Mouse (Mus musculus): Measurements from ENCODE around the gene Zfp524. TPM values are rescaled to one million over a fixed set of nuclear protein-coding genes. Genes with fewer than 3 reads are reported as not detected.
"Not testable (repeated sequence)": the region's sequence is repeated elsewhere in the genome, so short reads cannot be mapped to it uniquely, and the experiment has no call there.

Gene Zfp524
- total and polyA plus RNA-seq, 2 experiments from 2014 or later, result 3.5 to 7.3 TPM

DNA sequence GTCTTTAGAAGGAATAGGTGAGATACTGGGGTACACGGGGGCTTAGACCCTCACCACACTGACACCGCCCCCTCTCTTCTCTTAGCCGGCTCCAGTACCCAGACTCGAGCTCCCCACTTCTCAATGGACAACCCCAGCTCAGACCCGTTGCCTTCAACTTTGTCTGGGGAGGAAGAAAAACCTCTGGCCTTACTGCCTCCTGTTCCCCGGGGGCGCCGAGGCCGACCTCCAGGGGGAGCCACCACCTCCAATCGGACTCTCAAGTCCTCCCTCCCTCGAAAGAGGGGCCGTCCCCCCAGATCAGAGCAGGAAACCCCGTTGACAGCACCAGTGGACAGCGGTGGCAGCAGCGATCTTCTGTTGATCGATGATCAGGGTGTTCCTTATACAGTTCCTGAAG is 3.1 kb downstream of the Zfp524 start:
- no peak overlapping the region for H3K27ac ChIP-seq (ENCODE audit: low read depth, low read length)
- TF ChIP-seq CTCF (IDR thresholded peaks at IDR 0.05), result peak; percentile 32; the same call in 1 of the 2 replicates
- ATAC-seq (ENCODE audit: low FRiP score), result no peak
- H3K27me3 ChIP-seq (ENCODE audit: insufficient read depth, low read length), result no peaks in the 10 kb centered on the region
- DNase-seq (ENCODE audit: low spot score), result no peak
- no peak overlapping the region for H3K4me3 ChIP-seq (ENCODE audit: low read depth, low read length)
- H3K4me2 ChIP-seq (ENCODE audit: low read depth, low read length, poor library complexity, severe bottlenecking), result no peak overlapping the region
- WGBS, result 89% methylated on average over 16 of the region's 16 CpGs
- H3K9me3 ChIP-seq (ENCODE audit: low read length), result no peaks in the 10 kb centered on the region
- peaks cover 7% of the 10 kb centered on the region; the same call in 1 of the 2 replicates for H3K4me1 ChIP-seq (ENCODE audit: insufficient read depth, low read length)
- H3K36me3 ChIP-seq (ENCODE audit: insufficient read depth, low read length), result peaks cover 5% of the 10 kb centered on the region
- H3K9ac ChIP-seq (replicated peaks; ENCODE audit: low read length, poor library complexity, severe bottlenecking), result no peak overlapping the region

- WGBS, result 98% methylated on average over 21 of the region's 21 CpGs
- no peak for TF ChIP-seq CTCF (IDR thresholded peaks at IDR 0.05)
- Histone ChIP-seq H3K27me3 (ENCODE audit: insufficient read depth, low read length) (no peaks in the 10 kb centered on the region), H3K36me3 (ENCODE audit: insufficient read depth, low read length) (peaks cover under 1% of the 10 kb centered on the region; the same call in 1 of the 2 replicates), H3K27ac (ENCODE audit: low read depth, low read length) (no peak overlapping the region), H3K9me3 (ENCODE audit: low read length) (no peaks in the 10 kb centered on the region), H3K9ac (replicated peaks; ENCODE audit: low read length, poor library complexity, severe bottlenecking) (no peak overlapping the region), H3K4me3 (ENCODE audit: low read depth, low read length) (no peak overlapping the region), H3K4me1 (ENCODE audit: insufficient read depth, low read length) (peaks cover 7% of the 10 kb centered on the region; the same call in 1 of the 2 replicates), H3K4me2 (ENCODE audit: low read depth, low read length, poor library complexity, severe bottlenecking) (no peak overlapping the region)
- DNase-seq (ENCODE audit: low spot score), result no peak
- ATAC-seq (ENCODE audit: low FRiP score), result no peak
Measured at GRCm38 (mm10) chr7:5017931-5018330, 3.7 kb downstream of the Zfp524 start.

DNA sequence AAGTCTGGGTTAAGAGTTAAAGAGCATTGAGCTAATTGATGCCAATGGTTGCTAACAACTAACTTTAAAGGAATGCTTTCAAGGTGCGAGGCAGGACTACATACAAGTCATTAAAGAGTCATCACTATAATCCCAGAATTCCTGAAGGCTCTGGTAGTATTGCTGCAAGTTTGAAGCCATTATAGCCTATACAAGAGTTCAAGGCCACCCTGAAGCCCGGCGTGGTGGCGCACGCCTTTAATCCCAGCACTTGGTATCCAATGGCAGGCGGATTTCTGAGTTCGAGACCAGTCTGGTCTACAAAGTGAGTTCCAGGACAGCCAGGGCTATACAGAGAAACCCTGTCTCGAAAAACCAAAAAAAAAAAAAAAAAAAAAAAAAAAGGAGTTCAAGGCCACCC is 5.4 kb downstream of the Zfp524 start:
- WGBS, result 28% methylated on average over 8 of the region's 8 CpGs
- H3K4me1 ChIP-seq (ENCODE audit: insufficient read depth, low read length); H3K27me3 ChIP-seq (ENCODE audit: insufficient read depth, low read length); DNase-seq (ENCODE audit: low spot score); H3K9me3 ChIP-seq (ENCODE audit: low read length); ATAC-seq (ENCODE audit: low FRiP score); H3K9ac ChIP-seq (replicated peaks; ENCODE audit: low read length, poor library complexity, severe bottlenecking): not testable (repeated sequence)
- Histone ChIP-seq H3K36me3 (ENCODE audit: insufficient read depth, low read length) (peaks cover 17% of the 10 kb centered on the region; the same call in 1 of the 2 replicates), H3K4me2 (ENCODE audit: low read depth, low read length, poor library complexity, severe bottlenecking) (peak overlapping the region; percentile 91), H3K27ac (ENCODE audit: low read depth, low read length) (peak overlapping the region; percentile 94), H3K4me3 (ENCODE audit: low read depth, low read length) (peak overlapping the region; percentile 79)

- no peaks in the 10 kb centered on the region for H3K9me3 ChIP-seq (ENCODE audit: low read length)
- DNase-seq (ENCODE audit: low spot score), result peak; percentile 100
- H3K4me3 ChIP-seq (ENCODE audit: low read depth, low read length), result peak within 1 kb of the TSS; percentile 79
- H3K4me1 ChIP-seq (ENCODE audit: insufficient read depth, low read length), result peaks cover 7% of the 10 kb centered on the region; the same call in 1 of the 2 replicates
- H3K36me3 ChIP-seq (ENCODE audit: insufficient read depth, low read length), result peaks cover 17% of the 10 kb centered on the region; the same call in 1 of the 2 replicates
- H3K4me2 ChIP-seq (ENCODE audit: low read depth, low read length, poor library complexity, severe bottlenecking), result peak within 1 kb of the TSS; percentile 91
- H3K27me3 ChIP-seq (ENCODE audit: insufficient read depth, low read length), result no peaks in the 10 kb centered on the region
- peak; percentile 89 for ATAC-seq (ENCODE audit: low FRiP score)
- peak within 1 kb of the TSS; percentile 94 for H3K27ac ChIP-seq (ENCODE audit: low read depth, low read length)
- peak within 1 kb of the TSS; percentile 93 for H3K9ac ChIP-seq (replicated peaks; ENCODE audit: low read length, poor library complexity, severe bottlenecking)
- under 1% methylated on average over 46 of the region's 49 CpGs for WGBS
- no peak; the same call in 1 of the 2 replicates for TF ChIP-seq CTCF (IDR thresholded peaks at IDR 0.05)
Measured at GRCm38 (mm10) chr7:5020000-5020681, 5.9 kb downstream of the Zfp524 start, which contains the start of the genes Zfp865 and Ccdc106. Zfp865 (plus strand) TSS chr7:5020376. Ccdc106 (plus strand) TSS chr7:5020553.

GRCm38 (mm10) chr7:5020685-5021084 is 6.5 kb downstream of the Zfp524 start:
- 0% methylated on average over 14 of the region's 15 CpGs for WGBS

DNA sequence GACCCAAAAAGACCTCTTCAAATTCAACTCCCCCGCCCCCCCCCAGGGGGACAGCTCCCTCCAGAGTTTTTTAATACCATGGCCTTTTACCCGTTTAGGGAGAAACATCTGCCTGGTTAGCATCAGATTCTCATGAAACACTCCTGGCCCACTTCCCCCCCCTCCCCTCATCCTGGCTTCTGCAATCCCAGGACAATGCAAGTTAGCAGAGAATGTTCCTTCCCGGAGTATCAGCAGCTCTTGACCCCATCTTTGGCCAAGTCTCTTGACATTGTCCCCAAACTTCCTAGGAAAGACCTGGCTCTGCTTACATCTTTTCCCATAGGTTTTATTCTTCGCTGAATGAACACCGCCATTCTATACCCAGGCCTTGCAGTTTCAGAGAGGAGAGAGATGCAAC is 7.0 kb downstream of the Zfp524 start:
- Histone ChIP-seq H3K4me3 (ENCODE audit: low read depth, low read length) (peak overlapping the region; percentile 79), H3K9me3 (ENCODE audit: low read length) (no peaks in the 10 kb centered on the region), H3K27me3 (ENCODE audit: insufficient read depth, low read length) (no peaks in the 10 kb centered on the region), H3K4me1 (ENCODE audit: insufficient read depth, low read length) (peaks cover 7% of the 10 kb centered on the region; the same call in 1 of the 2 replicates), H3K4me2 (ENCODE audit: low read depth, low read length, poor library complexity, severe bottlenecking) (peak overlapping the region; percentile 91), H3K27ac (ENCODE audit: low read depth, low read length) (peak overlapping the region; percentile 94), H3K9ac (replicated peaks; ENCODE audit: low read length, poor library complexity, severe bottlenecking) (peak overlapping the region; percentile 93), H3K36me3 (ENCODE audit: insufficient read depth, low read length) (peaks cover 17% of the 10 kb centered on the region; the same call in 1 of the 2 replicates)
- ATAC-seq (ENCODE audit: low FRiP score), result no peak
- 46% methylated on average over 5 of the region's 5 CpGs for WGBS
- TF ChIP-seq CTCF (IDR thresholded peaks at IDR 0.05), result no peak
- DNase-seq (ENCODE audit: low spot score), result no peak

More at GRCm38 (mm10) chr7:5020685-5021084, 6.5 kb downstream of the Zfp524 start:
- DNase-seq (ENCODE audit: low spot score) (peak; percentile 11), ATAC-seq (ENCODE audit: low FRiP score) (peak; percentile 7; the same call in 1 of the 2 replicates)
- Histone ChIP-seq H3K9me3 (ENCODE audit: low read length) (no peaks in the 10 kb centered on the region), H3K36me3 (ENCODE audit: insufficient read depth, low read length) (peaks cover 17% of the 10 kb centered on the region; the same call in 1 of the 2 replicates), H3K4me2 (ENCODE audit: low read depth, low read length, poor library complexity, severe bottlenecking) (peak overlapping the region; percentile 91), H3K27ac (ENCODE audit: low read depth, low read length) (peak overlapping the region; percentile 94), H3K9ac (replicated peaks; ENCODE audit: low read length, poor library complexity, severe bottlenecking) (peak overlapping the region; percentile 93), H3K27me3 (ENCODE audit: insufficient read depth, low read length) (no peaks in the 10 kb centered on the region), H3K4me1 (ENCODE audit: insufficient read depth, low read length) (peaks cover 7% of the 10 kb centered on the region; the same call in 1 of the 2 replicates), H3K4me3 (ENCODE audit: low read depth, low read length) (peak overlapping the region; percentile 79)
- TF ChIP-seq CTCF (IDR thresholded peaks at IDR 0.05), result no peak

All from midbrain, postnatal 0 days (tissue).